Mouse (Mus musculus) heart, embryonic 16.5 days (tissue): ENCODE data around the gene Zfp568. TPM values are rescaled to one million over a fixed set of nuclear protein-coding genes. Genes with fewer than 3 reads are reported as not detected.

Experiments
- ATAC-seq: fragments of 200-750 bp; cut with Nextera tagmentation; replicated peaks from 2 replicates; pipeline ENCODE4 v1.8.0; 2017; ENCODE audit warnings: moderate number of reproducible peaks; ENCODE audit not compliant: insufficient read depth, low FRiP score; ENCODE audit errors: extremely low read depth
- H3K27ac ChIP-seq: fragments of 300-500 bp; sonication (generic); 2 replicates; pipeline ENCODE4 v1.5.1; 2014; ENCODE audit warnings: mild to moderate bottlenecking, low read length, control low read depth, moderate library complexity
- H3K27me3 ChIP-seq: fragments of 300-500 bp; sonication (generic); 2 replicates; pipeline ENCODE4 v1.6.1; 2014; ENCODE audit warnings: low read length, mixed read lengths; ENCODE audit not compliant: control insufficient read depth, insufficient read depth
- H3K36me3 ChIP-seq: fragments of 300-500 bp; sonication (generic); 2 replicates; pipeline ENCODE4 v1.6.1; 2014; ENCODE audit not compliant: control insufficient read depth, insufficient read depth
- H3K4me1 ChIP-seq: fragments of 300-500 bp; sonication (generic); 2 replicates; pipeline ENCODE4 v1.6.1; 2014; ENCODE audit warnings: low read length, mixed read lengths; ENCODE audit not compliant: control insufficient read depth, insufficient read depth
- H3K4me2 ChIP-seq: fragments of 300-500 bp; sonication (generic); 2 replicates; pipeline ENCODE4 v1.6.1; 2014; ENCODE audit warnings: low read depth, mild to moderate bottlenecking, control low read depth, low read length
- H3K4me3 ChIP-seq: fragments of 300-500 bp; sonication (generic); 2 replicates; pipeline ENCODE4 v1.5.1; 2014; ENCODE audit warnings: mild to moderate bottlenecking, control low read depth, low read length
- H3K9ac ChIP-seq: fragments of 300-500 bp; sonication (generic); 2 replicates; pipeline ENCODE4 v1.6.1; 2014; ENCODE audit warnings: low read length, control low read depth
- H3K9me3 ChIP-seq: fragments of 300-500 bp; sonication (generic); replicated peaks from 2 replicates; pipeline ENCODE4 v1.6.1; 2016; ENCODE audit warnings: low read length; ENCODE audit not compliant: control insufficient read depth
- WGBS: fragments of 180-500 bp; shearing (Covaris S2); extraction: QIAGEN DNeasy Blood & Tissue Kit; methylation state at CpG from one replicate; pipeline ENCODE4 v1.1.7; 2014; 5-methylcytosine and 5-hydroxymethylcytosine counted together
- polyA plus RNA-seq: library from polyadenylated mRNA; unstranded; fragments of >200 nt; fragmentation: Nextera tagmentation; extraction: Ambion mirVana; gene quantifications from 2 replicates; pipeline ENCODE4 v1.2.1, GENCODE M21; 2015

Gene Zfp568
- polyA plus RNA-seq, result 16.0 and 18.4 TPM in 2 replicates

DNA sequence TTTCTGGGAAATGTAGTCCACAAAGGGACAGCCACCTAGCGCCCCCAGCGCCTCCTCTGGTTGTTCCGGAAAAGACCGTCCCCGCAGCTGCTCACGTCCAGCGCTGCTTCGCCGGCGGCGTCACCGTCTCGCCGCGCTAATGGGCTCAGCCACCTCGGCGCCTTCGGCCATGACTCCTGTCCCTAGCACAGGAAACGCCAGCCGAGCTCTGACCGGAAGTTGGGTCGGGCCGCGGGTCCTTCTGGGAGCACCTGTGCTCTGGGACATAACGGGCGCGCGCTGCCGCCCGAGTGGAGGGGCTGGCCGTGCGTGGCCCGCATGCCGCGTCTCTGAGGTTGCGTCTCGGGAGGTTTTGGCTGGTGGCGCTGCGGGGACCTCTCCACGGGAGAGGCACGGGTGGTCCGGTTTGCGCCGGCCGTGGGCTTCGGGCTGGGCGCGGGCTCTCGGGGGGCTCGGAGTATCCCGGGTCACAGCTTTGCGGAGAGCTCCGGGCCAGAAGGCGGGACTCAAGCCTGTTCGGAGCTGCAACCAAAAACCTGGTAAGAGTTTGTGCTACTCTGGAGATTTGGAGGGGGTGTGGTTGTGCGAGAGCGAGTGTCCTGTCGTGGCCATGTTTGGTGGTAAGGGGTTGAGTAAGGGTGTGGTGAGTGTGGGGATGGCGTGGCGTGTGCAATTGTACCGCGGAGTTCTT lies at the start of gene Zfp568:
Gene Zfp568 (plus strand): TSS at position 266 of the 691 bp plus-strand sequence.
- WGBS, result under 1% methylated on average over 62 of the region's 62 CpGs
- Histone ChIP-seq H3K36me3 (peaks cover 19% of the 10 kb centered on the region), H3K9ac (peak within 1 kb of the TSS; percentile 98), H3K9me3 (peaks cover 3% of the 10 kb centered on the region), H3K4me2 (peak within 1 kb of the TSS; percentile 86), H3K4me1 (peaks cover 43% of the 10 kb centered on the region), H3K27me3 (no peaks in the 10 kb centered on the region), H3K27ac (peak within 1 kb of the TSS; percentile 100), H3K4me3 (peak within 1 kb of the TSS; percentile 97)
- ATAC-seq, result peak; percentile 88

DNA sequence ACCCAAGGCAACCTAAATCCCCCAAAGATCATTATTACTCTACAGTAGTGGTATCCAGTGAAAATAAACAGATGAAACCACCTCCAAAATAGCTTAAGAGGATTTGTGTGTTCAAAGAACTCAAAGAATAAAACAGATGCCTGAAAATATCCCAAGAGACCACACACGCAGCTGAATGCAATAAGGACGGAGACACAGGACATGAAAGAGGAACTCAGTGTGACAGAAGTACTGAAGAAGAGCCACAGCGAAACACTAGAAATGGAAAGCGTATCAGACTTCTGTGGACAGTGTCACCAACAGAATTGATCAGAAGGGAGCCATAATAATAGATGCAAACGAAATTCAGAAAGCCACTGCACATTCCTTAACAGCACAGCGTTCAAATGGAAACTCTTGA lies 44.9 kb upstream of the Zfp568 start:
- Histone ChIP-seq H3K4me3 (no peak overlapping the region), H3K27ac (no peak overlapping the region), H3K27me3 (no peaks in the 10 kb centered on the region), H3K4me2 (no peak overlapping the region), H3K36me3 (peaks cover 36% of the 10 kb centered on the region), H3K4me1 (peaks cover 6% of the 10 kb centered on the region; the same call in 1 of the 2 replicates), H3K9me3 (no peaks in the 10 kb centered on the region), H3K9ac (no peak overlapping the region)
- ATAC-seq, result no peak
- WGBS, result 81% methylated on average over 6 of the region's 6 CpGs

GRCm38 (mm10) chr7:29941027-29941426 lies 42.7 kb upstream of the Zfp568 start:
- Histone ChIP-seq H3K36me3 (peaks cover 15% of the 10 kb centered on the region), H3K4me1 (peaks cover 6% of the 10 kb centered on the region; the same call in 1 of the 2 replicates), H3K27ac (0 out of 2 replicates have a peak overlapping the region, but pooled peaks have one; percentile 10), H3K27me3 (no peaks in the 10 kb centered on the region), H3K4me2 (no peak overlapping the region), H3K4me3 (no peak overlapping the region), H3K9me3 (no peaks in the 10 kb centered on the region), H3K9ac (no peak overlapping the region; the same call in 1 of the 2 replicates)
- peak; percentile 52; the same call in 1 of the 2 replicates for ATAC-seq
- 49% methylated on average over 11 of the region's 11 CpGs for WGBS

DNA sequence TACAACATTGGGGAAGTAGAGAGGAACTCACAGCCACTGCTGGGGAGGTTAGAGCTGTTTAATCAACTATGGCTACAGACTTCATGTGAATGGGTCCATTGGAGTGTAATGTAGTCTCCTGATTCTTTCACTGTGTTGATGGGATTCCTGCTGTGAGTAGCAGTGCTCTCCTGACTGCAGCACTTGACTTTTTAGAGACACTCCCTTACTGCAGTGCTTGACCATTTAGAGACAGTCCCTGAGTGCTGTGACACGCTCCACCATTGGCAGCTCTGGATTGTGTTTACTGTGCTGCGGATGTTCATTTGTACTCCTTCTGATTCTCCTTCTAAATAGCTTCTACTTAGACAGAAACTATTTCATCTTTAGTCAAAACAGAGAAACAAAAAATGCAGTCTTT lies 41.0 kb upstream of the Zfp568 start:
- H3K4me3 ChIP-seq, result no peak overlapping the region
- H3K36me3 ChIP-seq, result 0 out of 2 replicates have a peak, but pooled peaks cover 6% of the 10 kb centered on the region
- no peaks in the 10 kb centered on the region for H3K27me3 ChIP-seq
- no peak overlapping the region for H3K9ac ChIP-seq
- ATAC-seq, result no peak
- 38% methylated on average over 2 of the region's 2 CpGs for WGBS
- no peak overlapping the region for H3K27ac ChIP-seq
- peaks cover 6% of the 10 kb centered on the region; the same call in 1 of the 2 replicates for H3K4me1 ChIP-seq
- no peaks in the 10 kb centered on the region for H3K9me3 ChIP-seq
- no peak overlapping the region for H3K4me2 ChIP-seq

- no peaks in the 10 kb centered on the region for H3K27me3 ChIP-seq
- WGBS, result 76% methylated on average over 2 of the region's 2 CpGs
- 0 out of 2 replicates have a peak, but pooled peaks cover 4% of the 10 kb centered on the region for H3K36me3 ChIP-seq
- no peak overlapping the region for H3K9ac ChIP-seq
- H3K4me2 ChIP-seq, result no peak overlapping the region
- ATAC-seq, result no peak
- H3K4me1 ChIP-seq, result peaks cover 6% of the 10 kb centered on the region; the same call in 1 of the 2 replicates
- H3K27ac ChIP-seq, result no peak overlapping the region
- H3K9me3 ChIP-seq, result no peaks in the 10 kb centered on the region
- no peak overlapping the region for H3K4me3 ChIP-seq
Observed at GRCm38 (mm10) chr7:29943720-29944119, 40.0 kb upstream of the Zfp568 start.

DNA sequence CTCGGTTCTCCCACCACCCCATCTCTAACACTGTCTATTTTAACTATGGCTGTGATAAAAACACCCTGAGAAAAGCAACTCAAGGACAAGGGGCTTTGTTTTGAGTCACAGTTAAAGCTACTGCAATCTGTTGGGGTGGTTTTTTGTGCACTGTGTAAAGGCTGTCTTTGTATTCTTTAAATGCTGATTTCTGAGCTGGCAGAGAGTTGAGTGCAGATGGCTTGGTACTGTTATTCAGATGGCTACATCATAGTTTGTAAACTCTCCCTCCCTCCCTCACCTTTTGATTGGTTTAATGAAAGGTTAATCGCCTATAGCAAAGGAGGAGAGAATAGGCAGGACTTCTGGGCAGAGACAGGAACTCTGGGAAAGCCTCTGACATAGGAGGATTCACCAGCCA lies 39.6 kb upstream of the Zfp568 start:
- H3K9ac ChIP-seq, result no peak overlapping the region
- no peak for ATAC-seq
- H3K36me3 ChIP-seq, result 0 out of 2 replicates have a peak, but pooled peaks cover 4% of the 10 kb centered on the region
- no peaks in the 10 kb centered on the region for H3K27me3 ChIP-seq
- H3K4me3 ChIP-seq, result no peak overlapping the region
- WGBS, result 85% methylated on average over 2 of the region's 2 CpGs
- no peaks in the 10 kb centered on the region for H3K9me3 ChIP-seq
- H3K4me2 ChIP-seq, result no peak overlapping the region
- H3K4me1 ChIP-seq, result peaks cover 6% of the 10 kb centered on the region; the same call in 1 of the 2 replicates
- no peak overlapping the region for H3K27ac ChIP-seq

DNA sequence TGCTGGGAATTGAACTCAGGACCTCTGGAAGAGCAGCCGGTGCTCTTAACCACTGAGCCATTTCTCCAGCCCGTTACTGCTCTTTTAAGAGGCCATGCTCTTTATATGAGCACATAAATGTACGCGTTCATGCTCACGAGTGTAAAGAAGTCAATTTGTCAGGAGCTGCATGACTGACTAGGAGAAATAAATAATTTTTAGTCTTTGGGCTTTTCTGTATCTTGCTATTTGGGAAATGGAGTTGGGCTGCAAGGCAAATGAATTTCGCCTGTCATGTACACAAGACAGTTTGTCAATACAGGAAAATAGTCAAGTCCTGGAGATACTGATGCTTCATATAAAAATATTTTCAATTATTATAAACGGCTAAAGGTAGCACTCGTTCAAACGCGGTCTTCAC lies 30.7 kb upstream of the Zfp568 start:
- Histone ChIP-seq H3K4me2 (peak overlapping the region; percentile 81), H3K4me1 (peaks cover 8% of the 10 kb centered on the region), H3K27me3 (no peaks in the 10 kb centered on the region), H3K9ac (peak overlapping the region; percentile 92), H3K36me3 (no peaks in the 10 kb centered on the region; the same call in 1 of the 2 replicates), H3K4me3 (peak overlapping the region; percentile 70), H3K27ac (peak overlapping the region; percentile 95), H3K9me3 (no peaks in the 10 kb centered on the region)
- no peak for ATAC-seq
- WGBS, result 42% methylated on average over 10 of the region's 10 CpGs

- no peaks in the 10 kb centered on the region for H3K9me3 ChIP-seq
- H3K4me1 ChIP-seq, result peaks cover 8% of the 10 kb centered on the region
- H3K36me3 ChIP-seq, result no peaks in the 10 kb centered on the region; the same call in 1 of the 2 replicates
- peak within 1 kb of the TSS; percentile 70 for H3K4me3 ChIP-seq
- peak within 1 kb of the TSS; percentile 92 for H3K9ac ChIP-seq
- ATAC-seq, result peak; percentile 82
- WGBS, result 1% methylated on average over 52 of the region's 52 CpGs
- H3K27me3 ChIP-seq, result no peaks in the 10 kb centered on the region
- H3K27ac ChIP-seq, result peak within 1 kb of the TSS; percentile 95
- H3K4me2 ChIP-seq, result peak within 1 kb of the TSS; percentile 81
Observed at GRCm38 (mm10) chr7:29953513-29954401, 30.0 kb upstream of the Zfp568 start, which contains the start of gene Zfp74. Gene Zfp74, minus strand, starts transcription at chr7:29954089.
